Mouse (Mus musculus) lung, embryonic 16.5 days (tissue): Measurements from ENCODE around the gene Nhlrc1. TPM values are rescaled to one million over a fixed set of nuclear protein-coding genes. Genes with fewer than 3 reads are reported as not detected.

ENCODE experiments used
- ATAC-seq: fragments of 200-750 bp; cut with Nextera tagmentation; 2 replicates; pipeline ENCODE4 v1.8.0; 2017; ENCODE audit warnings: low read depth, mild to moderate bottlenecking, moderate library complexity
- H3K27ac ChIP-seq: fragments of 300-500 bp; sonication (generic); 2 replicates; pipeline ENCODE4 v1.5.1; 2014; ENCODE audit warnings: mild to moderate bottlenecking, control low read depth, low read length
- H3K27me3 ChIP-seq: fragments of 300-500 bp; sonication (generic); 2 replicates; pipeline ENCODE4 v1.6.1; 2014; ENCODE audit warnings: low read depth, low read length, mixed read lengths; ENCODE audit not compliant: control insufficient read depth, insufficient read depth
- H3K36me3 ChIP-seq: fragments of 300-500 bp; sonication (generic); 2 replicates; pipeline ENCODE4 v1.6.1; 2014; ENCODE audit warnings: low read length; ENCODE audit not compliant: control insufficient read depth, insufficient read depth
- H3K4me1 ChIP-seq: fragments of 300-500 bp; sonication (generic); replicated peaks from 2 replicates; pipeline ENCODE4 v1.6.1; 2014; ENCODE audit warnings: low read length, mixed read lengths; ENCODE audit not compliant: control insufficient read depth, insufficient read depth
- H3K4me2 ChIP-seq: fragments of 300-500 bp; sonication (generic); 2 replicates; pipeline ENCODE4 v1.6.1; 2014; ENCODE audit warnings: low read depth, low read length, control low read depth
- H3K4me3 ChIP-seq: fragments of 300-500 bp; sonication (generic); 2 replicates; pipeline ENCODE4 v1.5.1; 2014; ENCODE audit warnings: mild to moderate bottlenecking, low read length, control low read depth
- H3K9ac ChIP-seq: fragments of 300-500 bp; sonication (generic); 2 replicates; pipeline ENCODE4 v1.6.1; 2014; ENCODE audit warnings: low read length, control low read depth
- H3K9me3 ChIP-seq: fragments of 300-500 bp; sonication (generic); 2 replicates; pipeline ENCODE4 v1.6.1; 2016; ENCODE audit warnings: low read length; ENCODE audit not compliant: control insufficient read depth
- WGBS: fragments of 180-500 bp; shearing (Covaris S2); extraction: QIAGEN DNeasy Blood & Tissue Kit; methylation state at CpG from one replicate; pipeline ENCODE4 v1.1.7; 2014; 5-methylcytosine and 5-hydroxymethylcytosine counted together
- polyA plus RNA-seq: library from polyadenylated mRNA; unstranded; fragments of >200 nt; fragmentation: Nextera tagmentation; extraction: Ambion mirVana; gene quantifications from 2 replicates; pipeline ENCODE4 v1.2.1, GENCODE M21; 2015

The Nhlrc1 gene
- polyA plus RNA-seq, 1 experiment from 2014 or later = 2.8 TPM

- no peak overlapping the region for H3K4me3 ChIP-seq
- no peak for ATAC-seq
- H3K36me3 ChIP-seq = no peaks in the 10 kb centered on the region
- H3K9me3 ChIP-seq = no peaks in the 10 kb centered on the region
- 82% methylated on average over 7 of the region's 7 CpGs for WGBS
- no peak overlapping the region for H3K4me2 ChIP-seq
- H3K27ac ChIP-seq = no peak overlapping the region
- no peaks in the 10 kb centered on the region for H3K27me3 ChIP-seq
- H3K9ac ChIP-seq = no peak overlapping the region
- no peaks in the 10 kb centered on the region; the same call in 1 of the 2 replicates for H3K4me1 ChIP-seq
Observed at GRCm38 (mm10) chr13:47019774-47020173, 5.1 kb upstream of the Nhlrc1 start.

GRCm38 (mm10) chr13:47017259-47017658, 2.6 kb upstream of the Nhlrc1 start:
- Histone ChIP-seq H3K4me2 (no peak overlapping the region), H3K4me1 (no peaks in the 10 kb centered on the region; the same call in 1 of the 2 replicates), H3K9me3 (peaks cover 3% of the 10 kb centered on the region; the same call in 1 of the 2 replicates), H3K4me3 (no peak overlapping the region), H3K27ac (no peak overlapping the region), H3K36me3 (no peaks in the 10 kb centered on the region), H3K27me3 (no peaks in the 10 kb centered on the region), H3K9ac (no peak overlapping the region)
- 40% methylated on average over 5 of the region's 5 CpGs for WGBS
- ATAC-seq = peak; percentile 58; the same call in 1 of the 2 replicates

GRCm38 (mm10) chr13:47015195-47015501, 498 bp upstream of the Nhlrc1 start:
- peak; percentile 31 for ATAC-seq
- Histone ChIP-seq H3K9ac (no peak overlapping the region; the same call in 1 of the 2 replicates), H3K4me3 (peak overlapping the region; percentile 55), H3K9me3 (peaks cover 15% of the 10 kb centered on the region), H3K4me2 (peak overlapping the region; percentile 99), H3K4me1 (no peaks in the 10 kb centered on the region; the same call in 1 of the 2 replicates), H3K36me3 (no peaks in the 10 kb centered on the region), H3K27me3 (no peaks in the 10 kb centered on the region), H3K27ac (no peak overlapping the region)
- 39% methylated on average over 5 of the region's 5 CpGs for WGBS

- Histone ChIP-seq H3K4me3 (peak overlapping the region; percentile 55; the same call in 1 of the 2 replicates), H3K4me2 (peak overlapping the region; percentile 99), H3K4me1 (no peaks in the 10 kb centered on the region; the same call in 1 of the 2 replicates), H3K27me3 (no peaks in the 10 kb centered on the region), H3K9ac (no peak overlapping the region), H3K36me3 (no peaks in the 10 kb centered on the region), H3K9me3 (peaks cover 20% of the 10 kb centered on the region), H3K27ac (no peak overlapping the region)
- no peak for ATAC-seq
- 52% methylated on average over 10 of the region's 10 CpGs for WGBS
Observed at GRCm38 (mm10) chr13:47013740-47014139, 910 bp downstream of the Nhlrc1 start.

GRCm38 (mm10) chr13:47001590-47001989, 13.1 kb downstream of the Nhlrc1 start:
- Histone ChIP-seq H3K4me2 (no peak overlapping the region), H3K27me3 (no peaks in the 10 kb centered on the region), H3K9me3 (no peaks in the 10 kb centered on the region), H3K4me3 (no peak overlapping the region), H3K4me1 (no peaks in the 10 kb centered on the region), H3K27ac (no peak overlapping the region), H3K36me3 (no peaks in the 10 kb centered on the region), H3K9ac (no peak overlapping the region)
- WGBS = 90% methylated on average over 4 of the region's 4 CpGs
- ATAC-seq = no peak

GRCm38 (mm10) chr13:46999498-46999897, 15.2 kb downstream of the Nhlrc1 start:
- Histone ChIP-seq H3K4me2 (no peak overlapping the region), H3K27me3 (no peaks in the 10 kb centered on the region), H3K4me3 (no peak overlapping the region), H3K9me3 (no peaks in the 10 kb centered on the region), H3K36me3 (no peaks in the 10 kb centered on the region), H3K27ac (no peak overlapping the region), H3K9ac (no peak overlapping the region), H3K4me1 (no peaks in the 10 kb centered on the region)
- ATAC-seq = no peak
- 27% methylated on average over 5 of the region's 5 CpGs for WGBS

- Histone ChIP-seq H3K36me3 (no peaks in the 10 kb centered on the region), H3K27ac (no peak overlapping the region), H3K4me2 (no peak overlapping the region), H3K4me1 (no peaks in the 10 kb centered on the region), H3K9ac (no peak overlapping the region), H3K27me3 (no peaks in the 10 kb centered on the region), H3K4me3 (no peak overlapping the region), H3K9me3 (no peaks in the 10 kb centered on the region)
- WGBS = 82% methylated on average over 4 of the region's 4 CpGs
- no peak for ATAC-seq
Observed at GRCm38 (mm10) chr13:46997355-46997754, 17.3 kb downstream of the Nhlrc1 start.

- H3K4me3 ChIP-seq = no peak overlapping the region
- WGBS = 78% methylated on average over 2 of the region's 2 CpGs
- no peak for ATAC-seq
Observed at GRCm38 (mm10) chr13:46993274-46993551, 21.4 kb downstream of the Nhlrc1 start.

GRCm38 (mm10) chr13:46992516-46993273, 22.0 kb downstream of the Nhlrc1 start:
- Histone ChIP-seq H3K9me3 (no peaks in the 10 kb centered on the region), H3K4me3 (no peak overlapping the region), H3K36me3 (no peaks in the 10 kb centered on the region), H3K4me1 (no peaks in the 10 kb centered on the region), H3K4me2 (no peak overlapping the region), H3K27ac (no peak overlapping the region), H3K9ac (no peak overlapping the region), H3K27me3 (no peaks in the 10 kb centered on the region)
- ATAC-seq = no peak
- 79% methylated on average over 7 of the region's 7 CpGs for WGBS

More at GRCm38 (mm10) chr13:46993274-46993551, 21.4 kb downstream of the Nhlrc1 start:
- H3K9me3 ChIP-seq = no peaks in the 10 kb centered on the region
- H3K36me3 ChIP-seq = no peaks in the 10 kb centered on the region
- H3K27me3 ChIP-seq = no peaks in the 10 kb centered on the region
- no peak overlapping the region for H3K4me2 ChIP-seq
- H3K4me1 ChIP-seq = no peaks in the 10 kb centered on the region
- no peak overlapping the region for H3K27ac ChIP-seq
- no peak overlapping the region for H3K9ac ChIP-seq
